Mouse (Mus musculus) telencephalon, adult 2 months (tissue): ENCODE measurements around the gene Xirp1.
"Not testable (repeated sequence)": the region's sequence is repeated elsewhere in the genome, so short reads cannot be mapped to it uniquely, and the experiment has no call there.

Experiments used
- DNase-seq: peaks from one replicate; pipeline ENCODE4 v3.0.0-alpha.2; 2011; ENCODE audit warnings: low read depth, low spot score

Gene Xirp1

DNA sequence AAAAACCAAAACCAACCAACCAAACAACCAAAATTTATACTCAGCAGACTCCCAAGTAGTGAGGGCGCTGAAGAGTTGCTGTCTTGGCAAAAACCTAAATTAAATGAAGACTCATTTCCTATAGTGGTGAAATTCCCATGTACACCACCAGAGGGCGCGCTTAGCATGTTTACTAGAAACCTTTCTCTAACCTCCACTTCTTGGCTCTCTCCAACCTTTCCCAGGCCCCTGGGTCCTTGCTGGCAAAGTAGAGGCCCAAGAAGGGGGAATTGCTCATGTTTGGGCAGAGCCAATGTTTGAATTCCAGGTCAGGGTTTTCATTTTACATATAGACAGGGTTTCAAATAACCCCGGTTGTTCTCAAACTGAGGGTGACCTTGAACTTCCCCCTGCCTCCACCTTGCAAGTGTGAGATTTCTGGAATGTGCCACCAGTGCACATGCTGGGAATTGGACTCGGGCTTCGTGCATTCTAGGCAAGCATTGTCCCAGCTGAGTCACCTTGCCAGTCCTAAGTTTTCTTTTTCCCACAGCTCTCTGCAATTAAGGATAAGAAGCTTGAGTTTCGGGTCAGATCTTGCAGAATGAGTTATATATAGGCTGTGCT, 3.0 kb downstream of the Xirp1 start:
- peak; percentile 49 for DNase-seq

DNA sequence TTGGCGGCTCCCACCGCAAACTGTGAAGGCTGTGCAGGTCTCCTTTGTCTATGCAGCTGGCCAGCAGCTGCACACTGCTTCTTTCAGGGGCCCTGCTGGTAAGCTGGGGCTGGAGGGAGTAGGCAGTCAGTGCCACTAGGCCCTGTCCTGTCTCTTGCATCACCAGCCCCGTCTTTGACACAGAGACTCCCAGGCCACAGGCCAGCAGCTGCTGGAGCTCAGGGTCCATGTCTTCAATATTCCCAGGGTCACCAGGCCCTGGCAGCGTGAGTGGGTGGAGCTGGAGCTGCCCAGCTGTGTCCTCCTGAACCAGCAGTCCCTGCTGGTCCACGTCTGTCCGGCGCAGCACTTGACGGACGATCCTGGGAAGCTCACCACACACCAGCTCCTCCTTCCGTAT, 6.4 kb downstream of the Xirp1 start:
- DNase-seq: no peak

DNA sequence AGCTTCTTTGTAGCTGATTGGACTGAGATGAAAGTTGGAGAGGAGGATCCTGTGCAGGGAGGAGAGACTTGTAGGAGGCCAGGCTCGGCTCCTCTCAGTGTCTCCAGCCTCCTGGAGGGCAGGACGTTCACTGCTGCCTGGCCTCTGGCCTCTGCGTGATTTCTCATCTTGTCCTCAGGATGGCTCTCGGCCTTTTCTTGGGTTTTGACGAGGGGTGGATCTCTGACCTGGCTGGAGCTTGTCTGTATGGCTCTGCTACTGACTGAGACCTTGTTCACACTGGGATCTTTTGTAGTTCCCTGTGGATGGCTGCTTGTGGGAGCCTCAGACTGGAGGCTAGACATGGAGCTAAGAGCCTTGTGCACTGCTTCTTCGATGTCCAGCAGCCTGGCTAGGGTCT, 8.6 kb downstream of the Xirp1 start:
- DNase-seq: no peak

DNA sequence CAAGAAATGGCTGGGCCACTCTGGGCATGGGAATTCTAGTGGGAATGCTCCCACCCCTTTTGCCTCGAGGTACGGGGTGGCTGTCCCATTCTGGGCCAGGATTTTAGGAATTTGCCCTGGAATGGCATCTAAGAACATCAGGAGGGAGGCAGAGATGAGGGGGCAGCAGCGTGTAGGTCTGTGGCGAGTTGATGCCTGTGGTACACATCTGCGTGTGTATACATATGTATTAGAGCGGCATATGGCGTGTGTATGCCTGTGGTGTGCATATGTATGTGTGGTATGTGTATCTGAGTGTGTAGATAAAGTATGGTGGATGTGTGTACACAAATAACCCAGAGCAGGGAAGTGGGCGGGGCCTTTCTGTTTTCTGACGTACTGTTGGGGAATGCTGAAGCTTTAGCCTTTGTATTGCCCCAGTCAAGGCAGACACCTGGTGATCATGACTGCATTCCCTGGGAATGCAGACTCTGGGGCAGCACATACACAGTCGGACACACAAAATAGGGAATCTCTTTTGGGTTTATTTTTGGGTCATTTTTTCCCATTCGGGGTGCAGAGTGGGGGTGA, 10.1 kb downstream of the Xirp1 start:
- no peak for DNase-seq

DNA sequence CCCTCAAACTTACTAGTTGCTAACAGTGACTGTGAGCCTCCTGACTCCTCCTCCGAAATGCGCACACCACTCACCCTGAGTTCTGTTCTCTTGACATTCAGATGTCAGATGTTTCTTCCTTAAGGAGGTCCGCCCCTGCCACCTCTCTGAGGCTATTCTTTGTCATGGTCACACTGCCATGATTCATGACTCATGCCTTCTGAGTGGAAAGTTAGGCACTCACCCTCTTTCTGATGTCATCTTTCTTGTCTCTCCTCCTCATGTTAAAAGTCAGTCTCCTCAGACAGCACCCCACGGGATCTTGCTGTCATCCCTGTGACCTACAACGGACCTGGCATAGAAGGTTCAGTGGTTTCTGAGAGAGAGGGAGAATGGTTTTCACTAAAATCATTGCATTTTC, 10.6 kb downstream of the Xirp1 start:
- DNase-seq: no peak

DNA sequence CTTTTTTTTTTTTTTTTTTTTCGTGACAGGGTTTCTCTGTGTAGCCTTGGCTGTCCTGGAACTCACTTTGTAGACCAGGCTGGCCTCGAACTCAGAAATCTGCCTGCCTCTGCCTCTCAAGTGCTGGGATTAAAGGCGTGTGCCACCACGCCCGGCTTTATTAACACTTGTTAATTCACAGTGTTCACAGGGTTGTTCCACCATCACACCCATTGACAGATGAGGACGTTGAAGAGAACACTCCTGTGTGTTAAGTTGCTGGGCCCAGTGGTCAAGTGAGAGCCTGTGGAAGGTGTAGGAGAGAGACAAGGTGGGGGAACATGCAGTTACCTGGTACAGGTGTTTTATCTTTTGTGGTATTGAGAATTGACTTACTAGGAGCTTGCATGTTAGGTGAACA, 11.2 kb downstream of the Xirp1 start:
- DNase-seq: not testable (repeated sequence)

DNA sequence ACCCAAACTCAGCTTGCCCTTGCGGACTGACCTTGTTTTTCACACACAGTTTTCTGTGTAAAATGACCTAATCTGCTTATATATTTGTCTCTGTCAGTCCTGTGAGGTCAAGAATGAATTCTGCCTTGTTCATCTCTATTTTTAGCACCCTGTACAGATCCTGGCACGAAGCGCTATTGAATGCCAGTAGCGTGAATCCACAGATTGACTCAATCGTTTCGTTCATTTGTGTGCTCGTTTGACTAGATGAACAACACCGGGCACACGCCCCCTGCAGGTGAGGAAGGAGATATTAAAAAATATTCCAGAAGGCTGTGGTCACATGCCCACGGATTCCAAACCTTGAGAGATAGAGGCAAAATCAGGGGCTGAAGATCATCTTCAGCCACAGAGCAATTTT, 11.9 kb downstream of the Xirp1 start:
- peak; percentile 80 for DNase-seq

DNA sequence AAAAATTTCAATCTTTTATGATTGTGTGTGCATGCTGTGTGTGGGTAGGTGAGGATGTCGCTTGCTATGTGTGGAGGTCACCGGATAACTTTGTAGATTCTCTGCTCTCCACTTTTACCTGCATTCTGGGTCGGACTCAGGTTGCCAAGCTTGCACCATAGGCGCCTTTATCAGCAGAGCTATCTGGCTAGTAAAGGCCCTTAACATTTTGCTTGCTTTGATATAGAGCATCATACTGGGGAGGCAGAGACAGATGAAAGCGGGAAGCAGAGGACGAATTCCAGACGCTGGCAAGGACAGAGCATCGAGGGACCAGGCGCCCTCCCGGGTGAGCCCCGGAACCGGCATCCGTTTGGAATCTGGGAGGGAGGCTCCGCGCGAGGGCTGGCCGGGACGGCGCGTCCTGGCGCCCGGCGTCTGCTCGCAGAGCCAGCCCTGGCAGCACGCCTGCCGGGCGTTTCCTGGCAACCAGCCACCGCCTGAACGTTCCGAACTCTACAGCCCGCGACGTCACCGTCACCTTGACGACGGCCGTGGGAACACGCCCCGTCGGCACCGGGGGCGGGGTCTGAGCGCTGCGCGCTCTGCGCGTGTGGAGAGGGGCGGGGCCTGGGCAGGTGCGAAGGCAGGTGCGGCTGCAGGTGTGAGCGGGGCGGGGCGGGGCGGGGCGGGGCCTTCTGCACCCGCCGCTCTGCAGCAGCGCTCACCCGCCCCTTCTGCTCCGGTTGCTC, 12.5 kb downstream of the Xirp1 start:
- DNase-seq: peak; percentile 90

DNA sequence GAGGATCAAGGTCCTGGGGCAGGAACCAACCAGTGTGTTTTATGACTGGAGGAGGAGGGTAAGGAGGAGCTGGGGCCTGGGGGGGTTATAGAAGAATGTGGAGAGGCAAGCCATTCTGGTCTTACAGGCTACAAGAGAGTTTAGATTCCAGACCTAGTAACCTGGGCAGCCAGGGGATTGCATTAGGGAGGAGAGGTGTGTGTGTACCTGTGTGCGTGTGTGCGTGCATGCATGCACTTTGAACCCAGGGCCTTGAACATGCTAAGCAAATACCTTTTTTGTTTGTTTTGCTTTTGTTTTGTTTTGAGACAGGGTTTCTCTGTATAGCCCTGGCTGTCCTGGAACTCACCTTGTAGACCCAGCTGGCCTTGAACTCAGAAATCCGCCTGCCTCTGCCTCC, 13.5 kb downstream of the Xirp1 start:
- no peak for DNase-seq

DNA sequence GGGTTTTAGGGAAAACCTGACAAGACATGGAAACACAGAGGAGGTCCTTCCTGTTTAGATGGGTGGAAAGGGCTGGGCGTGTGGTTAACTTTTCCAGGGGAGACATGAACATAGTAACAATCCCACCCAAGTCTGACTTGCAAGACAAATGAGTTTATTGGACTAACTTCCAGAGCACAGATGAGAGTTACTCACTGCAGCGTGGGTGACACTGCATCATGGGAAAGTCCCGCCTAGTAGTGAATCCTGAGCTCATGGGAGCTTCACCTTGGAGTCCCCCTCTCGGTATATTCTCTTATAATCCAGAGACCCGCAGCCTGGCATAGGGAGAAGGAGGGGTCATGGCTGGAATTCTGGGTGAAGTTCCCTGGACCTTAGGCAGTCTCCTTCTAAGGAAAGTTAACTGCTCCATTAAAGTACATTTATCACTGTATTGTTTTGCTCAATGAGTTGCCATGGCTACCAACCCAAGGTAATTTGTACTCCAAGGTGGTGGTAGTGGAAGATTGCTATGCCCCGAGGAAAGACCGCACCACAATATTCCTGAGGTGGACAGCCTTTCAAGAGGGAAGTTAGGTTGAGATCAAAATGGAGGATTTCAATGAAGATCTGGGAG, 14.1 kb downstream of the Xirp1 start:
- DNase-seq: no peak

DNA sequence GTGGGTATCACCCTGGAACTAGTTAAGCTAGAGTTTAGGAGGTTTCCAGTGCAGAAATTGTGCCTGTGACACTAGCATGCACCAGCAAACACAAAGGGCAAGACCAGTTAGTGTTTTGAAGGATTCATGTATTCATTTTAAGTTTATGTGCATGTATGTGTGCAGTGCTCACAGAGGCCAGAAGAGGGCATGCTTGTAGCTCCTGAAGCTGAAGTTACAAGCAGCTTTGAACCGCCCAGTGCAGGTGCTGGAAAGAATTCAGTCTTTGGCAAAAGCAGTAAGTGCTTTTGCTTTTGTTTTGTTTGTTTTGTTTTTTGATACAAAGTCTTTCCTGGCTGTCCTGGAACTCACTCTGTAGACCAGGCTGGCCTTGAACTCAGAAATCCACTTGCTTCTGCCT, 15.6 kb downstream of the Xirp1 start:
- no peak for DNase-seq

DNA sequence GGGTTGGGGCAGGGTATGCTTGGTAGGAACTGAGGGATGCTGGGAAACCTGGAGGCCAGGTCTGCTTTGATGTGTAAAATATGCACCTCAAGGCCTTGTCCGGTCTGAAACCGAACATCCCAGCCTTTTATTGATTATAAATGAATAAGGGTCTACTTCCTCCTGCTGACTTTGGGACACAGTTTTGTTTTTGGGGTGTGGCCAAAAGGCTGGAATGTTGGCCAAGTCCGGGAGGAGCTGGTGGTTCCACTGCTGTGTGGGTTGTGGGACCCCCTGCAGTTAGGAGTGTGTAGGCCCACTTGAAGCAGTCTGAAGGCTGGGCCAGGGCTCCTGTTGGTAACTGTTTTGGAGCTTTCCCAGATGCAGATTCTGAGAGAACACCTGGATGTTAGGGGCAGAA, 17.5 kb downstream of the Xirp1 start:
- no peak for DNase-seq

DNA sequence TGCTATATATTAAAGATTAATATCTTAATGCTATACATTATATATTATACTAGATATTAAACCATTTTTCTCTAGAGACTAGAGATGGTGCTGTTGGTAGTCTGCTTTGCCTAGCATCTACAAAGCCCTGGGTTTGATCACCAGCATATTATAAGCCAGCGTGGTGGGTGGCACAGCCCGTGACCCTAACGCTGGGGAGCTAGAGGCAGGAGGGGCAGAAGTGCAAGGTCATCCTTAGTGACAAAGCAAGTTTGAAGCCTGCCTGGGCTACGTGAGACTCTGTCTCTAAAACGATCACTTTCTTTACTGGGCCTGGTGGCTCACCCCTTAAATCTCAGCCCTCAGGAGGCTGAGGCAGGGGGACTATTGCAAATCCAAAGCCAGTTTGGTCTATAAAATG, 20.5 kb downstream of the Xirp1 start:
- no peak for DNase-seq

DNA sequence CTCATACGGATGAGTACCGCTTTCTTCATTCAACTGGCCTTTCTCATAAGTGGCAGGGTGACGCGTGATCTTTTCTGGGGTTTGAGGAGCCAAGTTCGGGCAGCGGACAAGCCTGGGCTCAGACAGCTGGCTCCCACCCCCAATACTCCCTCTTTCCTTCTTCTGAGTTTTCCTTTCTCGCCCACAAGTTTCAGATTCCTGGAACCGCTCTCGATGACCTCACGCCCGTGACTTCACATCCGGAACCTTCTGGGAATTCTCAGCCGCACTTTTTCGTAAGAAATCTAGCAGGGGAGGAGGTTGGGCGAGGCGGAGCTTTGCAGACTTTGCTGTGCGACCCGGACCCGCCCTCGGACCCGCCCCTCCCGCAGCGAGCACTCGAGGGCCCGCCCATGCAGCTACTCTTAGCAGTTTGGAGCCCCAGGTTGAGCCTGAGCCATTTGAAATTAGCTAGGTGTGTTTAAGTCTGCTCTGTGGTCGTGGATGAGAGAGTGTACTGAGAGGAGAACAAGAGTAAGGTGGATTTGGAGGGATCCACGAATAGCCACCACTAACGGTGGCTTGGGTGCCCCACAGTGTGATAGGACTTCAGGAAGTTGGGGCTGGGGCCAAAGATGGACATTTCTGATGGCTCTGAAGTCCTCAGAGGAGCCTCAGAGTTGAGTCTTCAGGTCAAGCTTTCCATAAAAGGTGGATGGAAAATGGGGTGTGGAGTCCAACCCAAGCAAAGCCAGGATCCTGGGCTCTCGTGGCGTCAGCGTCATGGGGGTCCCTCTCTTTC, 21.3 kb downstream of the Xirp1 start:
- DNase-seq: no peak

DNA sequence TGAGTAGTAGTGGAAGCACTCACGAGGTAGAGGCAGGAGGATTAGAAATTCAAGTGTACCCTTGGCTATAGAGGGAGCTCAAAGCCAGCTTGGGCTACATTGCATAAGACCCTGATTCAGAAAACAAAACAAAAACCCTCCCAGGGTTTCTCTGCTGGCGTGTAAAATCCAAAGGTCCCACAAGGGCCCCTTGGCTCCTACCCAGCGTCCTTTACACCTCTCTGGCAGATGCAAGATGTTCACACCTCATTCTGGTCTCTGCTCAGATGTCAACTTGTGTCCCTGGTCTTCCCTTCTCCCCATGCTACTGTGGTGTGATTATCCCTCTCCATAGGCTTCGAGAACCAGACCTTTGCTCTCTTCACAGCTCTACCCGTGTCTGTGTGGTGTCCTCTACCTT, 22.6 kb downstream of the Xirp1 start:
- DNase-seq: no peak

DNA sequence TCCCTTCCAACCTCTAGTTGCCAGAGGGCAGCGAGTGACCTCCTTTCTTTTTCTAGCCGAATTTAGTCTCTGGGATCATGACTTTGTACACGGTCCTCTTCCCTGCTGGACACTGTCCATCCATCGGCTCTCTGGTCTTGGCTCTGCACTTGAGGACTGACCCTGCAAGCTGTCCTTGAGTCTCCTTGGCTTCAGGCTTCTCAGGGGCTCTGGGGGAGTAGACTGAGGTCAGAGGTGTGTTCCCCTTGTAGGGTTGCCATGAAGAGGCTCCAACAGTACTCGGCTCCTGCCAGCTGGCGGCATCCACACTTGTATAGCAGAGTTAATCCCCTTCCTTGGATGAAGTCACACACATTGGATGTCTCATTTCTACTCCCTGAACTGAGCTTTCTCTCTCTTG, 23.8 kb downstream of the Xirp1 start:
- DNase-seq: no peak

DNA sequence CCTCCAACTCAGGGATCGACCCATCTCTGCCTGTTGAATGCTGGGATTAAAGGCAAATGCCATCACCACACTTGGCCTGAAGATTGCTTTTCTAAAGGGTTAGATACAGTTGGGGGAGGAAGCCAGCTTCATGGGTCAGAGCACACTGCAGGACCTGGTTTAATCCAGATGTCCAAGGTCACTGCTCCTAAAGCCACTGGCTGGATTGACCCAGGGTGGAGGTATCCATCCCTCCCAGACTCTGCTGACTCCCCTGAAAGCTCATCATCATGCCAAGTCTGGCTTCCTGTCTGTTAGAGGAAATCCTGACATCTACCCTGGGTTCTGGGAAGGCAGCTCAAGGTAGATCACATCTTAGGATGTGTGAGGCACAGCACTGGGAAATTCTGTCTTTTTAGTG, 24.6 kb downstream of the Xirp1 start:
- DNase-seq: no peak

DNA sequence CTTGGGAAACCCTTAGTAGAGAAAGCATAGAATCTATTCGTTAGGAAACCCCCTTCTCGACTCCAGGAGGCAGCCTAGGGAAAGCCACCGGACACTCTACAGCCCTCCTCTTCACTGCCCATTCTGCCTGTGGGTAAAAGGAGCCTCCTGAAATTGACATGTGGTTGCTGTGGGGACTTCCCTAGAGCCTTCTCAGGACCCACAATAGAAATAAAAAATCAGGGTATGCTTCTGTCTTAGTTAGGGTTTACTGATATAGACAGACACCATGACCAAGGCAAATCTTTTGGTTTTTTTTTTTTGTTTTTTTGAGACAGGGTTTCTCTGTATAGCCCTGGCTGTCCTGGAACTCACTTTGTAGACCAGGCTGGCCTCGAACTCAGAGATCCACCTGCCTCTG, 27.3 kb downstream of the Xirp1 start:
- DNase-seq: no peak

DNA sequence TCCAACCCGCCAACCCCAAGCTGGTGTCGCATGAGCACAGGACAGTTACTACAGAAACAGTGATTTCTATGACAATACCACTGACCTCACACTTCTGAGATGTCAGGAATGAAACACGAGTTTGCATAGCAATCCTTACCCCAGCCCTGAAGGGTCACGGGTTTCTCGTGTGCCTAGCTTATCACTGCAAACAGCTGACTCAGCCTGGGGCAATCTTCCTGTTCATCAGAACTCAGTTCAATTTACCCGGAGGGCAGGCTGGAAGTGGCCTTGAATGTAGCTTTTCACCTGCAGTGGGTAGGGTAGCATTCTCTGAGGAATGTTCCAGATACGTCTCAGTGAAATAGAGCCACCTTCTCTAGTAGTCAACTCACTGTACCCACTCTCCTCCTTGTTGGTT, 29.2 kb downstream of the Xirp1 start:
- DNase-seq: no peak

DNA sequence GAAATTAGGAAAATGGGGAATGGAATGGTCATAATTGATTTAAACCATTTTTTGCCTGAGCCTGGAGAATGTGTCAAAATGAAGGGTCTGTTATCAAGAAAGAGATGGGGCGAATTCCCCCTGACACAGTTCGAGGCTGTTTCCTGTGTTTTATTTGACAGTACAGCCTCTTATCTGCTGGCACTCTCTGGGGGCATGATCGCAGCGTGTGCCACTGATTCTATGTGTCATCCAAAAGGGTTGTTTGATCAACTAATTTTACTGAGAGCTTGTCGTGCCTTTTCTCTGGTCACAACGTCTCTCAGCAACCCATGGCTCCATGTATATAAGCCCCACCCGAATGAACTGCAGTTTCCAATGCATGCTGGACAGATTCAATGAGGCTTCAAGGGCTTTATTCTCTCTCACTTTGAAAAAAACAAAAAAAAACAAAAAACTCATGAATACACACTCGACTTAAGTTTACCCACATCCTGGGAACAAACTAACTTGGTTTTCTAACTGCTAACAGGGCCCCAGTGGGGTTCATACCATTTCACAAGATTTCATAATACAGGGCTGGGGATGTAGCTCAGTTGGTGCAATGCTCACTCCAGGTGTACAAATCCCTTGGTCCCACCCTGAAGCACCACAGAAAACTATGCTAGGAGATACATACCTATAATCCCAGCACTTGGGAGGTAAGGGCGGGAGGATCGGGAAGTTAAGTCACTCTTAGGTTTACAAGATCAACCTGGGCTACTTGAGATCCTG, 30.1 kb downstream of the Xirp1 start:
- DNase-seq: no peak

DNA sequence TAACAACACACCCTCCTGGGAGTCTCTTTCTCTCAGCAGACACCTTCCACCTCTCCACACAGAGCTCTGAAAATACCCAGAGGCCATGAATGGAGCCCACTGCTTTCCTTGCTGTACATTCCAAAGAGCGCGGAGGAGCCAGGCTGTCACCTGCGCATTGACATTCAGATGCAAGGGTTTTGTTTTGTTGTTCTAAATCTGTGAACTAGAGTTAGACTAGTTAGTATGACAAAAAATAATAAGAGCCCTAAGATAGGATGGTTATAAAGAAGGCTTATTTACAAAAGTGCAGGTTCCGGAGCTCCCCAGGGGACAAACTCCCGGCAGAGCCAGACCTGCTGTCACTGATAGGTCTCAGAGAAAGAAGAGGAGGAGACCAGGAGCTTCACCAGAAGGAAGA, 32.1 kb downstream of the Xirp1 start:
- no peak for DNase-seq
